Mouse (Mus musculus): ENCODE measurements at regions not wholly inside any gene's neighbourhood (a gene's known extent, or its start where the extent isn't known, plus 50 kb on each side); places are given as distances from the start of the nearest gene placed in this dataset.

DNA sequence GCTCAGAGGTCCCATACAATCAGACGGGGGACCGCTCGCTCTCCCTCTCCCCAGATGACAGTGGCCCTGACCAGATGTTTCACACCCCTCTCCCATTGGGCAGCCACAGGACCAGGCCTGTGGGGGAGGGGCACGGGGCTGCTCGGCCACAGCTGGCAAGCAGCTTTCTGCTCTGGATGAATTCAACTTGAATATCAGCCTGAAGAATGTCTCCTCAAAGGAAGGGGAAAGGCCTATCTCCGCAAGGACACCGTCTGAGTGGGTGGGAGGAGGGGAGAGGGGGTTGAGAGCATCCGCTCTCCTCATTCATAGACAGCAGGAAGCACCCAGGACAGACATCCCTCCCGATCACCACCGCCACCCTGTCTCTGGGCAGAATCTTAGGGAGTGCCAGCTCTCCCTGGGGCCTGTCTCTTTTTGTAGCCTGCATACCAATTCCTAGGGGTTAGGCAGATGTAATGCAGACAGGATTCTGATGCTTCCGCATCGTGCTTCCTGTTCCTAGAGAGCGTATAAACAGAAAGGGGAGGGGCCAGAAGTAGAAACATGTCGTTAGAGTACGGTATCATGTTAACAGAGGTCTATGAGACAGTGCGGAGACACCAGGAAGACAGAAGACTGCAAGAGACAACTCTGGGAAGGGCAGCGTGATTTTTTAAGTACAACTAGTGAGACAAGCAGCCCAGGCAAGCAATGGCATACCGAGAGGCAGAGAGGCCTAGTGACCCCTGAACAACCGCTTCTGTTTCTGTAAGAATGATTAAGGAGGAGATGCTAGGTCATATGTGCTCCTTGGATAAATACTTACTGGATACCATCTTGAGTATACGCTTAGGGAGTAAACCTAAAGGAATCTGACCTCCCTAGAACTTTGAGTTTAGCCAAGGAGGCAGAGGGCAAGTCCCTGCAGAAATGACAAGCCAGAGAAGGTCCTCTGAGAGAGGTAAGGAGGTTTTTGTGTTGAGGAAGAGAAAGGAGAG is 190.8 kb downstream of the Msrb3 start:
- TF ChIP-seq CTCF (IDR thresholded peaks at IDR 0.05; ENCODE audit: borderline replicate concordance, extremely low read depth, insufficient read depth, insufficient read length) (no peak), POLR2A (IDR thresholded peaks at IDR 0.05; ENCODE audit: borderline replicate concordance, extremely low read depth, insufficient read depth, insufficient read length, poor library complexity, severe bottlenecking) (no peak)
